Mouse (Mus musculus) granulocyte monocyte progenitor cell, adult 5-6 weeks (primary cell): Measurements from ENCODE around the gene Nhlrc4. TPM values are rescaled to one million over a fixed set of nuclear protein-coding genes. Genes with fewer than 3 reads are reported as not detected.

Experiments used
- ATAC-seq: replicated peaks from 2 replicates; pipeline ENCODE4 v1.8.0; 2016; ENCODE audit warnings: mild to moderate bottlenecking, moderate TSS enrichment, inconsistent platforms; ENCODE audit not compliant: poor library complexity, severe bottlenecking
- total RNA-seq, 2 experiments: library from RNA; stranded (forward) in 1 of 2; stranded (reverse) in 1 of 2; fragments of 200-712, 200-1000 nt in 1 of 2; fragments of >200 nt in 1 of 2; fragmentation: Nextera tagmentation in 1 of 2; gene quantifications; 2 replicates each; pipeline ENCODE4 v1.2.3; 2014 to 2017

Nhlrc4 gene
- total RNA-seq, 2 experiments from 2014 or later: not detected

GRCm38 (mm10) chr17:25959630-25960467 lies 15.1 kb upstream of the Nhlrc4 start:
- no peak for ATAC-seq

DNA sequence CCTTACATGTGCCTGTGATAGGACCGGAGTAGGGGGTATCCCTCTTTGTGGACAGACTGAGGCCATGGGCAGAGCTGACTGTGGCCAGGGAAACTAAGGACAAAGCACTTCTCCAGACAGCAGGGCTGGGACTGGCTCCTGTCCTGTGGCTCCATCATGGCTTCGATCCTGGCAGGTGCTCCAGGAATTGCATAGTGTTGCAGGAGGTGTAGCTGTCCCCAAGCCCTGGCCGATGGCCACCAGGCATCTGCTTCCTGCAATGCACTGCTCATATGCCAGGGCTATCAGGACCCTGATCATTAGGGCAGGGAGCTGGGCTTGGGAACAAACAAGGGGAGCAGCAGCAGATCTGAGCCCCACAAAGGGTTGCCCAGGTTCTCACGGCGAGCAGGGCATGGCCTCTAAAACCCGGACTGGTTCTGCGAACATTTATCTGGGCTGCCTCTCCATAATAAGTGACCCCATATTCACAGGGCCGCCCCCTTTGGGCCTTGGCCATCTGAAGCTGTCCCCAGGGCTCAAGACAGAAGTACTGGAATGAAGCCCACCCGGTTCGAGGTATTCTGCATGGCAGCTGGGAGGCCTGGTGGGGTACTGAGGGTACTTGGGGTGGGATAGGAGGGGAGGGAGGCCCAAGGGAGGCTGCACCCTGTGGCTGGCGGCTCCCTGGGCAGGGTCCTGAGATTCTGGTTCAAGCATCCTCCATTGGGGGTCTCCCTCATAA lies 14.2 kb upstream of the Nhlrc4 start:
- ATAC-seq: no peak

DNA sequence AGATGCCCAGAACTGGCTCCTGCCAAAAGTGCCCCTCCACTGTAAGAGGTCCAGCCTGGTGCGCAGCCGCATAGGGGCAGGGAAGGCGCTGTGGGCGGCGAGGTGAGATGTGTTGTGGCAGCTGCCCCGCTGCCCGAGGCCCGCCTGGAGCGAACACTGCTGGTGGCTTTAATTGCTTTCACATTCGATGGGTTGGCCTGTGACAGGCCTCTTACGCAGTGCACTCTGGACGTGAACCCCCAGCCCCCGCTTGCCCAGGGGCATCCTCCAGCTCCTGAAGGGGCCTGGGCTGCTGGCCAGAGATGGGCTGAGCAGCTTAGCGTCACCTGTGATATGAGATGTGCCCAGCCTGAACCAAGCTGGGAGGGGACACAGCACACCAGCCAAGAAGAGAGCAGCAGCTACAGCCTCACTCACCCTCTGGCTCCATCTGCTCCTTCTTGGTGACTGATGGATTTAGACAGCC lies 12.9 kb upstream of the Nhlrc4 start:
- ATAC-seq: no peak

- ATAC-seq: no peak
Measured at GRCm38 (mm10) chr17:25956631-25957030, 11.9 kb upstream of the Nhlrc4 start.

- ATAC-seq: no peak
Measured at GRCm38 (mm10) chr17:25956201-25956600, 11.4 kb upstream of the Nhlrc4 start.

DNA sequence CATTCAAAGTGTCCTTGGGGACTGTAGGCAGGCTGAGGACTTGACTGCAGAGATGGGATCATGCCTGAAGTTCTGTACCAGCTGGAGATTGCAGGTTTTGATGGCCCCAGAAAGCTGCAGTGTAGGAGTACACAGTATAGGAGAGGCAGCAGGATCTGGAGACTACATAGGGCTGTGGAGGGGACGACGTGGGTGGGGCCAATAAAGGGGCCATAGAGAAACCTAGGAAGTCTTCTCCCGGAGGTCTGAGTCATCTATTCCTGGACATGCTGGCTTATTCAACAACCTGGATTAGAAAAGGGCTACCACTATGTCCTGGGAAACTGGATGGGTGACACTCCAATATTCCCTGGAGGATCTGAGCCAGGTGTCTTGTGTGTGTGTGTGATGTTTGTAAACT lies 11.0 kb upstream of the Nhlrc4 start:
- ATAC-seq: no peak

- no peak for ATAC-seq
Measured at GRCm38 (mm10) chr17:25954671-25955070, 9.9 kb upstream of the Nhlrc4 start.

GRCm38 (mm10) chr17:25953161-25953560 lies 8.4 kb upstream of the Nhlrc4 start:
- ATAC-seq: no peak

DNA sequence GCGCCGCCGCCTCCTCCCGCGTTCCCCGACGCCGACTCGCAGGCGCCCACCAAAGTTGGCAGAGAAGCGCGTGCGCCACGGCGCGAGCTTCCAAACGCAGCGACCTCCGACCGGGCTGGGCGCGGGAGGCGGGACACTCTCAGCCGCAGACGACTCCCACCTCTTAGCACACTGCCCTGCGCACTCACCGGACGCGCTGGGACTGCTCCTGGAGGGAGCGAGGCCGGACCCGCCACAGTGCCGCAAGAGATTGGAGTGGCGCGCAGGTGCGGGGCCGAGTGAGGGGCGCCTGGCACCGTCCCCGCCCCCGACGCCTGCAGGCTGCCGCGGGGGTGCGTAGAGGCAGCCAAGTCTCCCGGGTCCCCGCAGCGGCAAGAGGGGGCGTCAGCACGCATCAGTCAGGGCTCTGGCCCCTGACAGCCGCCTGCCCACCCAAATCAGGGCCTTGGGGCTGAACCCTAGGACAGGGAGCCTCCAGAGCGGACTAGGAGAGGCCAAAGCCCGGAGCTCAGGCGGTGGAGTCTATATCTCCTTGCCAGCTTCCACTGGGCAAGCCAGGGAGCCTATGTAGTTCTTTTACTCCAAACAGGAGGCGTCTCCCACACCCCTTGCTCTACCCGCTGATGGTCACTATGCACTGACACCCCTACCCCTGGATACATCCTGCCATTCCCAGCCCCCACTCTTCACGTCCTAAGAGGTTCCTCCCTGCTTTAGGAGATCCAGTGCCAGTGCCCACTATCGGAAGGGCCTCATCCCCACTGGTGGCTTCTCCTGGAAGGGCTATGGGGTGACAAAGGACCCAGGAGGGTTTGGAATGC lies 7.3 kb upstream of the Nhlrc4 start, which contains the start of gene A930017K11Rik:
TSS of gene A930017K11Rik (minus strand) at position 763 of the 821 bp plus-strand sequence.
- peak; percentile 41; the same call in 1 of the 2 replicates for ATAC-seq

DNA sequence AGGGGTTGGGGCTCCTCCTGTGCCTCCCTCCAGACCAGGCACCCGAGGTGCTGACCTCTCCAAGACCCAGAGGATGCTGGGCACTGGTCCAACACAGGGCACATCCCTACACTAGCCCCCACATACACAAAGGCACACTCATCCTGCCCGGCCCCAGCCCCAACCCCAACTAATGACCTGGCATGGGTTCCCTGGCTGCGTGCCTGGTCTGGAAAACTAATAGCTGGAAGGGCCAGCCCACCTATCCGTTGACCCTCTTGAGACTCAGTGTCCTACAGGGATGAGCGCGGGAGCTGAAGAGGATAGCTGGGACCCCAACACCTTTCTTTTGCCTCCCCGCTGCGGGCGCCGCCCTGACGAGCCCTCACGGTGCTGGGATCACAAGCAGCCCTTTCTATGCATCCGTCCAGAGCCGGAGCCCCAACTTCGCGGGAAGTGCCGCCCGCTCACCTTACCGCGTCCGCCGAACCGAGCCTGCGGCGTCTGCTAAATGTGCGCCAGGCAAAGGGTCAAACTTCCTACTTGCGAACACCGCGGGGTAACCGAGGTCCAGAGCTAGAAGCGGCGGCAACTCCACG lies 6.6 kb upstream of the Nhlrc4 start:
- ATAC-seq: 0 out of 2 replicates have a peak, but pooled peaks have one; percentile 8

GRCm38 (mm10) chr17:25950706-25951105 lies 5.9 kb upstream of the Nhlrc4 start:
- ATAC-seq: no peak

DNA sequence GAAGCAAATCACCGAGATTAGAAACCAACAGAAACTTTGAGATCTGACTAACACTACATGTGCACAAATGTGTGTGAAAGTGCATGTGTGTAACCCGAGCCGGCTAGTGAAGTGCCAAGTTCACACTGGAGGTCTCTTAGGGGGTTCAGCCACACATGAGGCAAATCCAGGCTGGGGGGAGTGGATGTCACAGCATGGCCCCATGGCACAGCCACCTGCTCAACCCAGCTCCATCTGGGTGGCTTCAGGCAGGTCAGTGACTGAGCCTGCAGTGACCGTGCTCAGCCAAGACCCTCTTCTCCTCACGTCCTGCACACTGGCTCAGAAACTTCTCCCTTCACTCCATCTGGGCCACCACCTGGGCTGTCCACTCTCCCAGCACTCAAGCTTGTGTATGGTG lies 5.2 kb upstream of the Nhlrc4 start:
- ATAC-seq: no peak

- no peak for ATAC-seq
Measured at GRCm38 (mm10) chr17:25948051-25948450, 3.3 kb upstream of the Nhlrc4 start.

DNA sequence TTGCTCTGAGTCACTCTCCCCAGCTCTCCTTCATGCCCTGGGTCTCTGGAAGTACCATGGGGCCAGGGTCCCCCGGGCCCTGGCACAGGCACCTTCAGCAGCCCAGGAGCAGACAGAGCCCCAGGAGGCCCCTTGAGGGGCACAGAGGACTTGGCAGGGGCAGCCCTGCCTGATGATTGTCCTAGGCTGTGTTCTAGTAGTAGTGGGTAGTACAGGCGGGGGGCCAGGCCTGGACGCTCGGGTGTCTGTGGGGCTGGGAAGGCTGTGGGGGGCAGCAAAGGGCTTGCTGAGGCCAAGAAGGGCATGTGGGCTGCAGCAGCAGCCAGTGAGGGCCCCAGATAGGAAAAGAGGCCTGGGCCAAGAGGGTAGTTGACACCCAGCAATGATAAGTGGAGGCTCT lies 2.8 kb upstream of the Nhlrc4 start:
- ATAC-seq: no peak

- ATAC-seq: no peak
Measured at GRCm38 (mm10) chr17:25946891-25947290, 2.1 kb upstream of the Nhlrc4 start.

DNA sequence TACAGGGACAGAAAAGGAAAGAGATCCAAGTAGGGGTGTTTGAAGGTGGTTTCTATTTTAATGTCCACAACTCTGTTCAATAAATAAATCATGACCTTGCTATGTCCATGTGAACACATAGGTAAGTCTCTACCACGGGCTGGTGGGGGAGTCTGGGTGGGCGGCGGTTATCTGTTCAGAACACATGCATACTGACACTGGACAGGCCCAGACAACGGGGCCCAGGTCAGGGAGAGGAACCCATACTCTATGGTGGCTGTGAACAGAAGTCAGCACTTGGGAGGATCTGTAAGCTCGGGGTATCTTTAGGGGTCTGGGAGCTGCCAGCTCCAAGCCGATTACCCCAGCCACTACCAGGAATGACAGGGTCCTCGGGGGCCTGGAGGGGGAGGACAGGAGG lies 1.6 kb upstream of the Nhlrc4 start:
- ATAC-seq: no peak

DNA sequence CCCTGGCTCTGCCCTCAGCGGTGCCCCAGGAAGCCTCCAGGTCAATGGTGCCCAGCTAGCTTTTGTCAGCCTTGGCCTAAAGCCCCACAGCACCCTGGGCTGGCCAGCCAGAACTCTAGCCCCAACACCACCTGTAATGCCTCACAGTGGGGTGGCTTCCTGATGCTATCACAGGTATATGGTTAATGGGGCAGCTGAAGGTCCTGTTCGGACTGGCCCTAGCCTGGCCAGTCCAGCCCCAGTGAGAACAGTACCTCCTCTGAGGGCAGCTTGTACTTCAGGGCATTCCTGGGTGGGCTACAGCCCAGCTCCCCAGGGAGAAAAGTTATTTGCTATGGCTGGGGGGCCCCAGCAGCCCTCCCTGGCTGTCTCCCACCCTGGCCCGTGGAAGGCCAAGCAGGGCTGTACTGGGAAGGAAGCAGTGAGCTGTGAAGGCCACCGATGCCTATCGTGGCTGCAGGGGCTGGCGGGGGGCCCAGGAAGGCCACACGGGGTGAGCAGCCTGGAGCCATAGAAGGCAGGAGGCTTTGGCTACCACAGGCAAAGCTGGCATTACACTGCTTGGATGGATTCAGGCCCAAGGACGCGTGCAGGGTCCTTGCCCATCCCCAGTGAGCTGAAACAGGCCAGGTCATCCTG lies 875 bp upstream of the Nhlrc4 start:
- no peak for ATAC-seq

GRCm38 (mm10) chr17:25943769-25944168 lies 992 bp downstream of the Nhlrc4 start:
- no peak for ATAC-seq

GRCm38 (mm10) chr17:25943221-25943620 lies 1.5 kb downstream of the Nhlrc4 start:
- no peak for ATAC-seq
